Mouse (Mus musculus) pancreas, adult 10 weeks (tissue): ENCODE results near the gene Stard8. TPM values are rescaled to one million over a fixed set of nuclear protein-coding genes. Genes with fewer than 3 reads are reported as not detected.

Experiments used
- polyA plus RNA-seq: library from polyadenylated mRNA; stranded (reverse); fragments of 350-450 nt; fragmentation: Illumina TruSeq; extraction: RNeasy Lipid Tissue Mini Kit (QIAGEN cat#74804); gene quantifications from one replicate; pipeline ENCODE4 v1.2.3, GENCODE M21; 2015; ENCODE audit warnings: low read depth, low replicate concordance; ENCODE audit not compliant: insufficient read depth

Gene Stard8
- polyA plus RNA-seq = 9.1 TPM

DNA sequence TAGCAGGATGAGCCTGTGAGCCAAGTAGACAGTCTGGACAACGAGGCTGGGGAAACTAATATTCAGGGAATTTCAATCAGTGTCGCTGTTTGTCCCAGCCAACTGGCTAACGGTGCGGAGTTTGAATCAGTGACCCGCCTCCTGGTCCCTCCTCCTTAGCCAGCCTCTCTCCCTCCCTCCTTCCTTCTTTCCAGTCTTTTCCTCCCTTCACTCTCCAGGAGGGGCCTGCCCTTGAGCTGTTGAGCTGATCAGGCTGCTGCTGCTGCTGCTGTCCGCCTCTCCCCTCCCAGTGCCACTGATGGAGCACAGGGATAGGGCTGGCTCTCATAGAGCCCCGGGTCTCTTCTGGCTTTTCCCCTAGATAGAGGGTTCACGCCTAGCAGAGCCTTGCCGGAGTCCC, at the start of gene Stard8:
Stard8 (plus strand) TSS at position 203 of the 400 bp plus-strand sequence.

Other genes with a start within 250 kb of the Stard8 start
- 1.3 TPM for gene Ophn1, start 112.2 kb upstream of the Stard8 start, polyA plus RNA-seq
- 10.5 TPM for gene Yipf6, start 66.9 kb upstream of the Stard8 start, polyA plus RNA-seq
- 7.8 TPM for gene Efnb1, start 132.9 kb downstream of the Stard8 start, polyA plus RNA-seq